Mouse (Mus musculus): ENCODE data around the gene Ccdc194.

The Ccdc194 gene

GRCm38 (mm10) chr8:71474785-71475701 lies 50.5 kb downstream of the Ccdc194 start:
- peak; percentile 94 for DNase-seq

GRCm38 (mm10) chr8:71474344-71474743 lies 51.2 kb downstream of the Ccdc194 start:
- DNase-seq: peak; percentile 92

GRCm38 (mm10) chr8:71472601-71473386 lies 52.7 kb downstream of the Ccdc194 start:
- DNase-seq: peak; percentile 90

GRCm38 (mm10) chr8:71471861-71472260 lies 53.6 kb downstream of the Ccdc194 start:
- DNase-seq: peak; percentile 92

- DNase-seq: peak; percentile 93
Observed at GRCm38 (mm10) chr8:71470913-71471255, 54.6 kb downstream of the Ccdc194 start.

- peak; percentile 94 for DNase-seq
Observed at GRCm38 (mm10) chr8:71470146-71470912, 55.2 kb downstream of the Ccdc194 start.
